Mouse (Mus musculus) hindbrain, embryonic 14.5 days (tissue): Measurements from ENCODE around the gene Enthd1. TPM values are rescaled to one million over a fixed set of nuclear protein-coding genes. Genes with fewer than 3 reads are reported as not detected.

ENCODE experiments used
- ATAC-seq: fragments of 200-750 bp; cut with Nextera tagmentation; 2 replicates; pipeline ENCODE4 v1.8.0; 2017; ENCODE audit warnings: moderate number of reproducible peaks, mild to moderate bottlenecking, moderate TSS enrichment, moderate library complexity; ENCODE audit not compliant: low FRiP score
- DNase-seq: peaks from one replicate; pipeline ENCODE4 v3.0.0-alpha.2; 2015; ENCODE audit warnings: low spot score
- H3K27ac ChIP-seq: fragments of 300-500 bp; sonication (generic); 2 replicates; pipeline ENCODE4 v1.5.1; 2014; ENCODE audit warnings: mild to moderate bottlenecking, moderate library complexity
- H3K27me3 ChIP-seq: fragments of 300-500 bp; sonication (generic); 2 replicates; pipeline ENCODE4 v1.6.1; 2014; ENCODE audit warnings: mild to moderate bottlenecking, low read length, mixed read lengths; ENCODE audit not compliant: control insufficient read depth, insufficient read depth
- H3K36me3 ChIP-seq: fragments of 300-500 bp; sonication (generic); replicated peaks from 2 replicates; pipeline ENCODE4 v1.6.1; 2014; ENCODE audit not compliant: control insufficient read depth, insufficient read depth
- H3K4me1 ChIP-seq: fragments of 300-500 bp; sonication (generic); replicated peaks from 2 replicates; pipeline ENCODE4 v1.6.1; 2014; ENCODE audit warnings: antibody characterized with exemption, low read length, mixed read lengths; ENCODE audit not compliant: control insufficient read depth, insufficient read depth
- H3K4me2 ChIP-seq: fragments of 300-500 bp; sonication (generic); replicated peaks from 2 replicates; pipeline ENCODE4 v1.6.1; 2014; ENCODE audit warnings: mild to moderate bottlenecking, moderate library complexity
- H3K4me3 ChIP-seq: fragments of 300-500 bp; sonication (generic); replicated peaks from 2 replicates; pipeline ENCODE4 v1.5.1; 2014; ENCODE audit warnings: mild to moderate bottlenecking, low read length
- H3K9ac ChIP-seq: fragments of 300-500 bp; sonication (generic); 2 replicates; pipeline ENCODE4 v1.6.1; 2014
- H3K9me3 ChIP-seq: fragments of 300-500 bp; sonication (generic); 2 replicates; pipeline ENCODE4 v1.6.1; 2016; ENCODE audit warnings: low read length; ENCODE audit not compliant: control insufficient read depth
- WGBS: fragments of 180-500 bp; shearing (Covaris S2); extraction: QIAGEN DNeasy Blood & Tissue Kit; methylation state at CpG from one replicate; pipeline ENCODE4 v1.1.7; 2014; 5-methylcytosine and 5-hydroxymethylcytosine counted together
- polyA plus RNA-seq: library from polyadenylated mRNA; unstranded; fragments of >200 nt; fragmentation: Nextera tagmentation; extraction: Ambion mirVana; gene quantifications from 2 replicates; pipeline ENCODE4 v1.2.1, GENCODE M21; 2014

Gene Enthd1
- polyA plus RNA-seq, result not detected in 2 replicates

GRCm38 (mm10) chr15:80565106-80565665 lies at the start of gene Enthd1:
Gene Enthd1, minus strand, starts transcription at chr15:80565156.
- no peak for ATAC-seq
- Histone ChIP-seq H3K9ac (no peak within 1 kb of the TSS), H3K4me3 (no peak within 1 kb of the TSS), H3K27ac (no peak within 1 kb of the TSS), H3K9me3 (no peaks in the 10 kb centered on the region), H3K36me3 (no peaks in the 10 kb centered on the region), H3K27me3 (no peaks in the 10 kb centered on the region), H3K4me2 (no peak within 1 kb of the TSS), H3K4me1 (no peaks in the 10 kb centered on the region)
- 70% methylated on average over 19 of the region's 19 CpGs for WGBS
- DNase-seq, result no peak

- WGBS, result 70% methylated on average over 5 of the region's 5 CpGs
- H3K4me1 ChIP-seq, result peaks cover 13% of the 10 kb centered on the region
- H3K4me2 ChIP-seq, result no peak overlapping the region
- DNase-seq, result no peak
- no peaks in the 10 kb centered on the region for H3K36me3 ChIP-seq
- no peak overlapping the region for H3K27ac ChIP-seq
- no peaks in the 10 kb centered on the region for H3K27me3 ChIP-seq
- no peaks in the 10 kb centered on the region for H3K9me3 ChIP-seq
- ATAC-seq, result no peak
- H3K4me3 ChIP-seq, result no peak overlapping the region
- no peak overlapping the region for H3K9ac ChIP-seq
Observed at GRCm38 (mm10) chr15:80613904-80614303, 48.9 kb upstream of the Enthd1 start.

- WGBS, result 75% methylated on average over 5 of the region's 5 CpGs
Observed at GRCm38 (mm10) chr15:80611478-80611877, 46.5 kb upstream of the Enthd1 start.

GRCm38 (mm10) chr15:80610335-80610734 lies 45.4 kb upstream of the Enthd1 start:
- WGBS, result 73% methylated on average over 2 of the region's 2 CpGs
- H3K9ac ChIP-seq, result no peak overlapping the region
- H3K4me3 ChIP-seq, result no peak overlapping the region
- ATAC-seq (no peak), DNase-seq (no peak)
- H3K27ac ChIP-seq, result no peak overlapping the region
- no peaks in the 10 kb centered on the region for H3K27me3 ChIP-seq
- H3K36me3 ChIP-seq, result no peaks in the 10 kb centered on the region
- no peaks in the 10 kb centered on the region for H3K9me3 ChIP-seq
- H3K4me1 ChIP-seq, result 0 out of 2 replicates have a peak, but pooled peaks cover 5% of the 10 kb centered on the region
- H3K4me2 ChIP-seq, result no peak overlapping the region

More at GRCm38 (mm10) chr15:80611478-80611877, 46.5 kb upstream of the Enthd1 start:
- H3K36me3 ChIP-seq, result no peaks in the 10 kb centered on the region
- H3K4me2 ChIP-seq, result no peak overlapping the region
- H3K27me3 ChIP-seq, result no peaks in the 10 kb centered on the region
- ATAC-seq (no peak), DNase-seq (no peak)
- no peaks in the 10 kb centered on the region for H3K9me3 ChIP-seq
- H3K4me1 ChIP-seq, result peaks cover 13% of the 10 kb centered on the region
- no peak overlapping the region for H3K4me3 ChIP-seq
- no peak overlapping the region for H3K9ac ChIP-seq
- H3K27ac ChIP-seq, result no peak overlapping the region

GRCm38 (mm10) chr15:80607970-80608369 lies 43.0 kb upstream of the Enthd1 start:
- no peaks in the 10 kb centered on the region for H3K9me3 ChIP-seq
- H3K27me3 ChIP-seq, result no peaks in the 10 kb centered on the region
- DNase-seq (no peak), ATAC-seq (no peak)
- no peak overlapping the region for H3K4me3 ChIP-seq
- H3K9ac ChIP-seq, result no peak overlapping the region
- H3K4me1 ChIP-seq, result no peaks in the 10 kb centered on the region
- no peak overlapping the region for H3K4me2 ChIP-seq
- H3K27ac ChIP-seq, result no peak overlapping the region
- H3K36me3 ChIP-seq, result no peaks in the 10 kb centered on the region
- 85% methylated on average over 3 of the region's 3 CpGs for WGBS

- Histone ChIP-seq H3K27ac (no peak overlapping the region), H3K9me3 (no peaks in the 10 kb centered on the region), H3K9ac (no peak overlapping the region), H3K4me3 (no peak overlapping the region), H3K27me3 (no peaks in the 10 kb centered on the region), H3K4me2 (no peak overlapping the region), H3K36me3 (no peaks in the 10 kb centered on the region), H3K4me1 (peaks cover 5% of the 10 kb centered on the region; the same call in 1 of the 2 replicates)
- DNase-seq (no peak), ATAC-seq (no peak)
- WGBS, result 86% methylated on average over 6 of the region's 6 CpGs
Observed at GRCm38 (mm10) chr15:80604026-80604425, 39.1 kb upstream of the Enthd1 start.

- 64% methylated on average over 7 of the region's 7 CpGs for WGBS
- H3K36me3 ChIP-seq, result no peaks in the 10 kb centered on the region
- H3K4me1 ChIP-seq, result peaks cover 5% of the 10 kb centered on the region; the same call in 1 of the 2 replicates
- H3K4me2 ChIP-seq, result no peak overlapping the region
- H3K27me3 ChIP-seq, result no peaks in the 10 kb centered on the region
- DNase-seq, result no peak
- no peak overlapping the region for H3K9ac ChIP-seq
- H3K4me3 ChIP-seq, result no peak overlapping the region
- H3K9me3 ChIP-seq, result no peaks in the 10 kb centered on the region
- no peak for ATAC-seq
- peak overlapping the region; percentile 36 for H3K27ac ChIP-seq
Observed at GRCm38 (mm10) chr15:80602487-80602886, 37.5 kb upstream of the Enthd1 start.

GRCm38 (mm10) chr15:80601456-80601855 lies 36.5 kb upstream of the Enthd1 start:
- peaks cover 5% of the 10 kb centered on the region; the same call in 1 of the 2 replicates for H3K4me1 ChIP-seq
- H3K36me3 ChIP-seq, result no peaks in the 10 kb centered on the region
- H3K27me3 ChIP-seq, result no peaks in the 10 kb centered on the region
- H3K27ac ChIP-seq, result no peak overlapping the region; the same call in 1 of the 2 replicates
- ATAC-seq (no peak), DNase-seq (no peak)
- H3K4me2 ChIP-seq, result no peak overlapping the region
- H3K9ac ChIP-seq, result no peak overlapping the region
- WGBS, result 44% methylated on average over 7 of the region's 7 CpGs
- no peak overlapping the region for H3K4me3 ChIP-seq
- no peaks in the 10 kb centered on the region for H3K9me3 ChIP-seq

- H3K27me3 ChIP-seq, result no peaks in the 10 kb centered on the region
- H3K4me3 ChIP-seq, result no peak overlapping the region
- H3K4me1 ChIP-seq, result peaks cover 5% of the 10 kb centered on the region; the same call in 1 of the 2 replicates
- no peak overlapping the region for H3K27ac ChIP-seq
- no peak overlapping the region for H3K4me2 ChIP-seq
- no peak for ATAC-seq
- 87% methylated on average over 4 of the region's 4 CpGs for WGBS
- no peak overlapping the region for H3K9ac ChIP-seq
- H3K36me3 ChIP-seq, result no peaks in the 10 kb centered on the region
- DNase-seq, result no peak
- H3K9me3 ChIP-seq, result no peaks in the 10 kb centered on the region
Observed at GRCm38 (mm10) chr15:80599843-80600242, 34.9 kb upstream of the Enthd1 start.
